Mouse (Mus musculus) myocyte (in vitro differentiated cells): ENCODE data around the gene Chn1.

Experiments
- MAX ChIP-seq: IDR thresholded peaks from one replicate; pipeline ENCODE4 v1.6.1; 2011; ENCODE audit warnings: low read depth, mild to moderate bottlenecking, control low read depth
- MYOD1 ChIP-seq, 3 experiments: IDR thresholded peaks; one replicate each; pipeline ENCODE4 v1.6.1; 2011; ENCODE audit warnings: control low read depth in 2 of 3, low read depth in 2 of 3, mild to moderate bottlenecking in 2 of 3, moderate library complexity in 1 of 3; ENCODE audit not compliant: insufficient read length in 2 of 3, control insufficient read depth in 1 of 3
- MYOG ChIP-seq, 3 experiments: IDR thresholded peaks; one replicate each; pipeline ENCODE4 v1.6.1; 2011; ENCODE audit warnings: control low read depth in 2 of 3, low read depth in 2 of 3, mild to moderate bottlenecking in 2 of 3; ENCODE audit not compliant: insufficient read length in 2 of 3, control insufficient read depth in 1 of 3, insufficient read depth in 1 of 3
- POLR2A ChIP-seq: IDR thresholded peaks from one replicate; pipeline ENCODE4 v1.6.1; 2011; ENCODE audit warnings: low read depth, mild to moderate bottlenecking, control low read depth, moderate library complexity; ENCODE audit not compliant: insufficient read length
- POLR2AphosphoS2 ChIP-seq: IDR thresholded peaks from one replicate; pipeline ENCODE4 v1.6.1; 2011; ENCODE audit warnings: low read depth, control low read depth; ENCODE audit not compliant: insufficient read length
- USF1 ChIP-seq: IDR thresholded peaks from one replicate; pipeline ENCODE4 v1.6.1; 2011; ENCODE audit warnings: low read depth, mild to moderate bottlenecking, control low read depth, moderate library complexity

DNA sequence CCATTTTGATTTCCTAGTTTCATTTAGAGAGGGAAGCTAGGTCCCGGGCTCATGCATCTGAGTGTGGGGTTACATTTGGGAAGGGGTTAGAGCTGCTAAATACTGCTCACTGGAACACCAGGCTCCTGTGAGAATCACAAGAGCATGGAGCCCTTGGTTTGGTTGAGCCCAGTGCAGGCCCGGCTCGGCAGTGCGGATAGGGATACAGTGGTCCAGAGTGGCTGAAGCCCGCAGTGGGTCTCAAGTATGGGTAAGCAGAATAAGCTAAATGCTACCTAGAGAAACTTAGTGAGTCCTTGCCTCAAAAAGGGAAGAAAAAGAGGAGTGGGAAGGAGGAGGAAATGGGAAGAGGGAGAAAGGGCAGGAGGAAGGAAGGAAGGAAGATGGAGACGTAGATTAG lies 168.5 kb downstream of the Chn1 start:
- TF ChIP-seq USF1 = no peak
- no peak for TF ChIP-seq MAX
- no peak for TF ChIP-seq POLR2AphosphoS2
- TF ChIP-seq POLR2A = no peak
- no peak for TF ChIP-seq MYOG (IDR thresholded peaks at IDR 0.05; ENCODE audit: control insufficient read depth in 1 of 3, insufficient read depth in 1 of 3, insufficient read length in 2 of 3, low read depth in 2 of 3)
- no peak for TF ChIP-seq MYOD1 (IDR thresholded peaks at IDR 0.05; ENCODE audit: control insufficient read depth in 1 of 3, insufficient read length in 2 of 3, low read depth in 2 of 3)
